7 mouse cellular contexts compared by ENCODE assay signal in the genomic region with DNA sequence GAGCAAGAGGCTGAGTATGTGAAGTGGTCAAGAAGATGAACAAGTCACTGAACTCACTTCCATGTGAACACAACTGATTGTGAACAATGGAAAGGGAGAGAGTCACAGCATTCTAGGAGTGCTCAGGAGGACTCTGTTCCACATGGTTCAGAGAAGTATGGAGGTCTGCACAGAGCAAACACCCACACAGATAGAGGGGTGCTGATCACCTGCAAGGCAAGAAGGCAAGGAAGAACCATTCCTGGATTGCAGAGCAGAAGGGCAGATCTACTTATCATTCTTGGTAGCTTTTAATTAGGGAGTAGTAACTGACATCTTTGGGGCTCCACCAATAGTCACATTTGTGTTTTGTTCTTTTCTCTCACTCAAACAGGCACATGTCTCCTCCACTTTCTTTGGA. TPM values are rescaled to one million over a fixed set of nuclear protein-coding genes. Genes with fewer than 3 reads are reported as not detected.
DNase-seq lines count a peak whose midpoint lies in the region; ATAC-seq lines count a peak whose summit lies in the region.

No protein-coding gene starts in this region.

- peak overlapping the region; percentile 54 for H3K27ac ChIP-seq in lung, embryonic 15.5 days
- H3K27ac ChIP-seq in forebrain, embryonic 13.5 days = peak overlapping the region; percentile 80
- H3K27ac ChIP-seq in limb, embryonic 13.5 days = peak overlapping the region; percentile 29; the same call in 1 of the 2 replicates
- H3K27ac ChIP-seq in stomach, embryonic 15.5 days = peak overlapping the region; percentile 17

- no peaks in the 10 kb centered on the region for H3K9me3 ChIP-seq in lung, embryonic 15.5 days
- H3K9me3 ChIP-seq in forebrain, embryonic 13.5 days (replicated peaks) = no peaks in the 10 kb centered on the region
- H3K9me3 ChIP-seq in limb, embryonic 13.5 days = no peaks in the 10 kb centered on the region
- H3K9me3 ChIP-seq in stomach, embryonic 15.5 days = no peaks in the 10 kb centered on the region

- no peaks in the 10 kb centered on the region for H3K27me3 ChIP-seq in lung, embryonic 15.5 days
- H3K27me3 ChIP-seq in forebrain, embryonic 13.5 days = peaks cover 10% of the 10 kb centered on the region; the same call in 1 of the 2 replicates
- no peaks in the 10 kb centered on the region for H3K27me3 ChIP-seq in limb, embryonic 13.5 days
- no peaks in the 10 kb centered on the region for H3K27me3 ChIP-seq in stomach, embryonic 15.5 days (replicated peaks)

- peak; percentile 33; the same call in 1 of the 2 replicates for ATAC-seq in lung, embryonic 15.5 days (ENCODE audit: borderline replicate concordance, extremely low read depth, low FRiP score, low TSS enrichment)
- ATAC-seq in forebrain, embryonic 13.5 days = peak; percentile 52
- ATAC-seq in limb, embryonic 13.5 days (ENCODE audit: low FRiP score, low read depth) = no peak
- no peak for ATAC-seq in stomach, embryonic 15.5 days (ENCODE audit: insufficient read depth, low FRiP score, low read depth)
- ATAC-seq in megakaryocyte-erythroid progenitor cell, adult 5-6 weeks (replicated peaks; ENCODE audit: low FRiP score, low TSS enrichment, poor library complexity, severe bottlenecking) = no peak; the same call in 1 of the 2 replicates

- H3K36me3 ChIP-seq in lung, embryonic 15.5 days = no peaks in the 10 kb centered on the region
- no peaks in the 10 kb centered on the region for H3K36me3 ChIP-seq in forebrain, embryonic 13.5 days (ENCODE audit: poor library complexity, severe bottlenecking)
- peaks cover 5% of the 10 kb centered on the region; the same call in 1 of the 2 replicates for H3K36me3 ChIP-seq in limb, embryonic 13.5 days
- no peaks in the 10 kb centered on the region for H3K36me3 ChIP-seq in stomach, embryonic 15.5 days

- DNase-seq in lung, adult 18-20 months = no peak
- no peak for DNase-seq in left cerebral cortex, postnatal 36 days (ENCODE audit: low spot score in 2 of 2)

- H3K4me2 ChIP-seq in lung, embryonic 15.5 days = no peak overlapping the region
- no peak overlapping the region for H3K4me2 ChIP-seq in forebrain, embryonic 13.5 days
- H3K4me2 ChIP-seq in limb, embryonic 13.5 days (replicated peaks) = no peak overlapping the region
- H3K4me2 ChIP-seq in stomach, embryonic 15.5 days = no peak overlapping the region

- peaks cover 17% of the 10 kb centered on the region for H3K4me1 ChIP-seq in lung, embryonic 15.5 days
- peaks cover 21% of the 10 kb centered on the region for H3K4me1 ChIP-seq in forebrain, embryonic 13.5 days
- H3K4me1 ChIP-seq in limb, embryonic 13.5 days = peaks cover 17% of the 10 kb centered on the region
- peaks cover 12% of the 10 kb centered on the region for H3K4me1 ChIP-seq in stomach, embryonic 15.5 days

- intact Hi-C loops in left cerebral cortex, postnatal 36 days (cut with DNase I) = loop anchor here (5.0 kb wide), 1 partner anchor 43 kb away; no protein-coding TSS in a partner anchor

- no peak overlapping the region for H3K9ac ChIP-seq in lung, embryonic 15.5 days
- no peak overlapping the region for H3K9ac ChIP-seq in forebrain, embryonic 13.5 days
- no peak overlapping the region for H3K9ac ChIP-seq in limb, embryonic 13.5 days
- H3K9ac ChIP-seq in stomach, embryonic 15.5 days = no peak overlapping the region

- no peak overlapping the region for H3K4me3 ChIP-seq in lung, embryonic 15.5 days
- no peak overlapping the region for H3K4me3 ChIP-seq in forebrain, embryonic 13.5 days
- H3K4me3 ChIP-seq in limb, embryonic 13.5 days = no peak overlapping the region
- H3K4me3 ChIP-seq in stomach, embryonic 15.5 days (replicated peaks) = no peak overlapping the region

RNA-seq across cellular contexts. Expression of gene Wls, which starts 45.3 kb away (rescaled TPM):
- 162 and 170 TPM in 2 replicates for polyA plus RNA-seq in lung, embryonic 15.5 days (2015; fragmentation: Nextera tagmentation; extraction: Ambion mirVana)
- polyA plus RNA-seq in forebrain, embryonic 13.5 days (2015; fragmentation: Nextera tagmentation; extraction: Ambion mirVana) = 41.1 and 51.9 TPM in 2 replicates
- 186 and 199 TPM in 2 replicates for polyA plus RNA-seq in limb, embryonic 13.5 days (2015; fragmentation: Nextera tagmentation; extraction: Ambion mirVana)
- polyA plus RNA-seq in stomach, embryonic 15.5 days (2015; fragmentation: Nextera tagmentation; extraction: Ambion mirVana) = 88.9 and 92.3 TPM in 2 replicates
- 6.1 and 14.0 TPM in 2 replicates for total RNA-seq in megakaryocyte-erythroid progenitor cell, adult 5-6 weeks (2014; fragmentation: Nextera tagmentation)
- 6.9 and 9.5 TPM in 2 replicates for total RNA-seq in megakaryocyte-erythroid progenitor cell, adult 5-6 weeks (2017)
- total RNA-seq in left cerebral cortex, postnatal 36 days (2021) = 10 to 100 TPM; 42.7 to 43.2 TPM

Comparison
In these comparisons a context has a peak if more than half of its experiments do, and no peak if none do; other contexts are left out.
1. ATAC-seq: peak in lung, embryonic 15.5 days (single experiment) and forebrain, embryonic 13.5 days (single experiment); none in limb, embryonic 13.5 days (single experiment), stomach, embryonic 15.5 days (single experiment) and megakaryocyte-erythroid progenitor cell, adult 5-6 weeks (single experiment).
2. H3K27ac ChIP-seq: peak in every context shown above with its lines; median percentile 80 in forebrain, embryonic 13.5 days; 54 in lung, embryonic 15.5 days; 29 in limb, embryonic 13.5 days; 17 in stomach, embryonic 15.5 days.